Mouse (Mus musculus): ENCODE data around the gene Pex10. TPM values are rescaled to one million over a fixed set of nuclear protein-coding genes. Genes with fewer than 3 reads are reported as not detected.

Gene Pex10
- polyA plus RNA-seq, 2 experiments = 1.7 to 6.8 TPM

DNA sequence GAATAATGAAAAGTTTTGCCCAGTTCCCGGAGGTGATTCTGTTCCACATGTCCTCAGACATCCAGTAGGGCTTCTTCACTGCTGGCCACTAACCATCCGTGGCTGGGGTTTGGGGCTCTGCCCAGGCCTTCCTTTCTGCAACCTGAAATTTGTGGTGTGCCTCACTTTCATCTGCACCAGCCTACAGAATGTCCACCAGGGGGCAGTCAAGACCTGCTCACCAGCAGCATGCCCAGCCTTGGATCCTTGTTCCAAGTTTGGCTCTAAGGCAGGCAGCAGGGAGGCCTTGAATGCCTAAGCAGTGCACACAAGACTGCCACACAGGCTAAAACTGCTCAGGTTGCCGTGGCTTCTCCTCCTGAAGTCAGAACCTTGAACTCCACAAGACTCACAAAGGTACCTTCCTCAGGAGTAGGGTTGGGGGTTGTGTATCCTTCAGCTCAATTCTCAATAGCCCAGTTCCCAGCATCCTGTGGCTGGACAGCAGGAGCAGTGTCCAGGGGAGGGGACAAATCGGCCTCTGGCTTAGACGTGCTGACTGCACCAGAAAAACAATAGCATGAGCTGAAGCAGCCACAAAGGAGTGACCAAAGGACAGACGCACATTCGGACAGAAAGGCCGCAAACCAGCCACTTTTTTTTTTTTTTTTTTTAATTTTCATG is 28.6 kb downstream of the Pex10 start:
- ATAC-seq (ENCODE audit: insufficient read depth) (peak; percentile 42), DNase-seq (ENCODE audit: low read depth in 3 of 3, low spot score in 3 of 3) (peak in 2 of 3 experiments; percentile 56 to 58)
- Histone ChIP-seq H3K27me3 (ENCODE audit: control insufficient read depth, insufficient read depth, low read length) (no peaks in the 10 kb centered on the region), H3K9me3 (ENCODE audit: control insufficient read depth, low read length) (no peaks in the 10 kb centered on the region), H3K9ac (replicated peaks) (no peak overlapping the region), H3K36me3 (replicated peaks; ENCODE audit: control insufficient read depth, insufficient read depth, low read depth) (no peaks in the 10 kb centered on the region), H3K4me1 (replicated peaks; ENCODE audit: control insufficient read depth in 2 of 2, insufficient read depth in 2 of 2, low read length in 1 of 2) (no peaks in the 10 kb centered on the region), H3K4me3 (ENCODE audit: insufficient read depth in 1 of 2, low read depth in 2 of 2, low read length in 2 of 2) (no peak overlapping the region), H3K4me2 (ENCODE audit: low read depth) (no peak overlapping the region), H3K27ac (no peak overlapping the region)
- WGBS (ENCODE audit: insufficient replicate concordance) = 39% methylated on average over 8 of the region's 8 CpGs
- peak; percentile 99 for TF ChIP-seq CTCF (IDR thresholded peaks at IDR 0.05; ENCODE audit: low read depth)
- TF ChIP-seq EP300 (IDR thresholded peaks at IDR 0.05; ENCODE audit: low read depth) = no peak

DNA sequence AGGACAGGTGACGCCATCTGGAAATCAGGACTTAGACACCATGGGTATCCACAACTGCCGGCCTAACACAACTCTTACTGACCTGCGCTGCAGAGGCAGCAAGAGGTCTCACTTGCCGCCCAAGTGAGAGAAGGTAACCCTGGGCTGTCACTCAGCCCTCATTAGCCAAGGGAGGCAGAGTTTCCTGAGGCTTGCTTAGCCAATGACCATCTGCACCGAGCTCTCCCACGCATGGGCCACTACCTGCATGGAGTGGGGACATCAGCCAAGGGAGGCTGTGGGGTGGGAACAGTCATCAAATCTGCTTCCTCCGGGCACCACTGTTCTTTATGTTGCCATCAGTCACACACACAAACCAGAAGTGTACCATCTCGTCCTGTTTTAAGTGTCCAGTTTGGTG is 29.2 kb downstream of the Pex10 start:
- Histone ChIP-seq H3K27ac (no peak overlapping the region), H3K4me1 (replicated peaks; ENCODE audit: control insufficient read depth in 2 of 2, insufficient read depth in 2 of 2, low read length in 1 of 2) (no peaks in the 10 kb centered on the region), H3K27me3 (ENCODE audit: control insufficient read depth, insufficient read depth, low read length) (no peaks in the 10 kb centered on the region), H3K9me3 (ENCODE audit: control insufficient read depth, low read length) (no peaks in the 10 kb centered on the region), H3K4me3 (ENCODE audit: insufficient read depth in 1 of 2, low read depth in 2 of 2, low read length in 2 of 2) (no peak overlapping the region), H3K4me2 (ENCODE audit: low read depth) (no peak overlapping the region), H3K9ac (replicated peaks) (no peak overlapping the region), H3K36me3 (replicated peaks; ENCODE audit: control insufficient read depth, insufficient read depth, low read depth) (no peaks in the 10 kb centered on the region)
- WGBS (ENCODE audit: insufficient replicate concordance) = 70% methylated on average over 8 of the region's 8 CpGs
- TF ChIP-seq CTCF (IDR thresholded peaks at IDR 0.05; ENCODE audit: low read depth) = no peak
- no peak for TF ChIP-seq EP300 (IDR thresholded peaks at IDR 0.05; ENCODE audit: low read depth)
- DNase-seq (ENCODE audit: low read depth in 3 of 3, low spot score in 3 of 3) (no peak), ATAC-seq (ENCODE audit: insufficient read depth) (no peak)

DNA sequence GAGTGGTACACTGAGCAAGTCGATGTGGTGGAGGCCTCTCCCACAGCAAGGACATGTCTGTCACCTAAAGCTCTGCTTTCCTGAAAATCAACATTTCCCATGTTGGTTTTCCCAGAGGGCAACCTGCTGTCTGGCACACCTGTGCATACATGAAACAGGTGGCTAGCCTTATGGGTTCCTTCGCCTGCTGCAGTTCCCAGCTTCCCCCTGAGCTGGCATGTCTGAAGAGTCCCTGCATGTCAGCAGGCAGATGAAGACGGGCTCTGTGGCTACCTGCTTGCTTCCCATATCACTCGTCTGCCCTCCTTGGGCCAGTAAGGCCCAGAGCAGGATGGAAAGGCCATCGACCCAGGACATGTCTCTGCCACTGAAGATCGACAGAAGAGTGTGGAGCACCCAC is 30.6 kb downstream of the Pex10 start:
- TF ChIP-seq EP300 (IDR thresholded peaks at IDR 0.05; ENCODE audit: low read depth) = no peak
- TF ChIP-seq CTCF (IDR thresholded peaks at IDR 0.05; ENCODE audit: low read depth) = no peak
- no peak for ATAC-seq (ENCODE audit: insufficient read depth)
- WGBS (ENCODE audit: insufficient replicate concordance) = 54% methylated on average over 6 of the region's 6 CpGs

DNA sequence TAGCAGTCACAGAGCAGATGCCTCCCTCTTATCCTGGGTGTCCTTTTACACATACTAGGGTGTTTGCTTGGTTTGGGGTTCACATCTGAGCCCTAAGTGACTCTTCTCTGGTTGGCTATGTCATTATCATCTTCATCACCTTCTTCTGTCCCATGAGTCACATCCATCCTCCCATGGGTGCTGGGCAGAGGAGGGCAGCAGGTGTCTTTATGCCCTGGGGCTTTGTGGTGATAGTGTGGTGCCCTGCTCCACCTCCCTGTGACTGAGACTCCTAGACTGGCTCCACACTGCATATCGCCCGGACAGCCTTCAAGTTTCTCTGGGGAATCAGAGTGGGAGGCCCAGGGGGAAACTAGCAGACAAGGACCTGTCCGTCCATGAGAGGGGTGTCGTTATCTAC is 31.8 kb downstream of the Pex10 start:
- H3K27ac ChIP-seq = no peak overlapping the region
- no peaks in the 10 kb centered on the region for H3K36me3 ChIP-seq (replicated peaks; ENCODE audit: control insufficient read depth, insufficient read depth, low read depth)
- DNase-seq (ENCODE audit: low read depth in 3 of 3, low spot score in 3 of 3) (no peak), ATAC-seq (ENCODE audit: insufficient read depth) (no peak)
- no peaks in the 10 kb centered on the region for H3K27me3 ChIP-seq (ENCODE audit: control insufficient read depth, insufficient read depth, low read length)
- H3K4me2 ChIP-seq (ENCODE audit: low read depth) = no peak overlapping the region
- no peak overlapping the region for H3K9ac ChIP-seq (replicated peaks)
- H3K4me1 ChIP-seq (replicated peaks; ENCODE audit: control insufficient read depth in 2 of 2, insufficient read depth in 2 of 2, low read length in 1 of 2) = no peaks in the 10 kb centered on the region
- H3K9me3 ChIP-seq (ENCODE audit: control insufficient read depth, low read length) = no peaks in the 10 kb centered on the region
- 49% methylated on average over 4 of the region's 4 CpGs for WGBS (ENCODE audit: insufficient replicate concordance)
- TF ChIP-seq CTCF (IDR thresholded peaks at IDR 0.05; ENCODE audit: low read depth) (no peak), EP300 (IDR thresholded peaks at IDR 0.05; ENCODE audit: low read depth) (no peak)
- no peak overlapping the region for H3K4me3 ChIP-seq (ENCODE audit: insufficient read depth in 1 of 2, low read depth in 2 of 2, low read length in 2 of 2)

More for the DNA sequence above, 30.6 kb downstream of the Pex10 start:
- no peaks in the 10 kb centered on the region for H3K9me3 ChIP-seq (ENCODE audit: control insufficient read depth, low read length)
- no peak overlapping the region for H3K4me2 ChIP-seq (ENCODE audit: low read depth)
- H3K27me3 ChIP-seq (ENCODE audit: control insufficient read depth, insufficient read depth, low read length) = no peaks in the 10 kb centered on the region
- H3K27ac ChIP-seq = no peak overlapping the region
- H3K4me1 ChIP-seq (replicated peaks; ENCODE audit: control insufficient read depth in 2 of 2, insufficient read depth in 2 of 2, low read length in 1 of 2) = no peaks in the 10 kb centered on the region
- no peak overlapping the region for H3K4me3 ChIP-seq (ENCODE audit: insufficient read depth in 1 of 2, low read depth in 2 of 2, low read length in 2 of 2)
- no peaks in the 10 kb centered on the region for H3K36me3 ChIP-seq (replicated peaks; ENCODE audit: control insufficient read depth, insufficient read depth, low read depth)
- no peak overlapping the region for H3K9ac ChIP-seq (replicated peaks)
- no peak for DNase-seq (ENCODE audit: low read depth in 3 of 3, low spot score in 3 of 3)

GRCm38 (mm10) chr4:155107886-155108285 is 41.1 kb downstream of the Pex10 start:
- 22% methylated on average over 4 of the region's 4 CpGs for WGBS (ENCODE audit: insufficient replicate concordance)

More at GRCm38 (mm10) chr4:155107886-155108285, 41.1 kb downstream of the Pex10 start:
- Histone ChIP-seq H3K4me3 (ENCODE audit: insufficient read depth in 1 of 2, low read depth in 2 of 2, low read length in 2 of 2) (no peak overlapping the region), H3K27me3 (ENCODE audit: control insufficient read depth, insufficient read depth, low read length) (no peaks in the 10 kb centered on the region), H3K4me2 (ENCODE audit: low read depth) (no peak overlapping the region), H3K36me3 (replicated peaks; ENCODE audit: control insufficient read depth, insufficient read depth, low read depth) (no peaks in the 10 kb centered on the region), H3K4me1 (replicated peaks; ENCODE audit: control insufficient read depth in 2 of 2, insufficient read depth in 2 of 2, low read length in 1 of 2) (peaks cover 0 to 9% of the 10 kb centered on the region in 2 experiments; a peak in 2 of 4 replicates), H3K27ac (peak overlapping the region; percentile 46), H3K9ac (replicated peaks) (no peak overlapping the region), H3K9me3 (ENCODE audit: control insufficient read depth, low read length) (no peaks in the 10 kb centered on the region)
- peak; percentile 80 for ATAC-seq (ENCODE audit: insufficient read depth)
- TF ChIP-seq EP300 (IDR thresholded peaks at IDR 0.05; ENCODE audit: low read depth) (peak; percentile 31; the same call in 1 of the 2 replicates), CTCF (IDR thresholded peaks at IDR 0.05; ENCODE audit: low read depth) (no peak)
- peak in 1 of 3 experiments; percentile 17 for DNase-seq (ENCODE audit: low read depth in 3 of 3, low spot score in 3 of 3)
